Mouse (Mus musculus): ENCODE measurements around the gene Dok4.
"Not testable (repeated sequence)": the region's sequence is repeated elsewhere in the genome, so short reads cannot be mapped to it uniquely, and the experiment has no call there.

Gene Dok4

DNA sequence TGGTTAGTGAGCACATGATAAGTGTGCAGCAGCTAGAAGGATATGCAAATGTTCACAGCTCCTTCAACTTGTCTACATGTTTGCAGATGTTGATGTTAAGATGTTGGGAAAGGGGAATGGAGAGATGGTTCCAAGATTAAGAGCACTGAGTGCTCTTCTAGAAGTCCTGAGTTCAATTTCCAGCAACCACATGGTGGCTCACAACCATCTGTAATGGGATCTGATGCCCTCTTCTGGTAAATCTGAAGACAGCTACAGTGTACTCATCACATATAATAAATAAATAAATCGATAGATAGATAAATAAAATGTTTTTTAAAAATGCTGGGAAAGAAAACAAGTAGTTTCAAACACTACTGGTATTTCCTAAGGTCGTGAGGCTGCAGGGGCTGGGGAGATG lies 34.9 kb downstream of the Dok4 start:
- no peak for DNase-seq (ENCODE audit: low spot score in 2 of 2)

DNA sequence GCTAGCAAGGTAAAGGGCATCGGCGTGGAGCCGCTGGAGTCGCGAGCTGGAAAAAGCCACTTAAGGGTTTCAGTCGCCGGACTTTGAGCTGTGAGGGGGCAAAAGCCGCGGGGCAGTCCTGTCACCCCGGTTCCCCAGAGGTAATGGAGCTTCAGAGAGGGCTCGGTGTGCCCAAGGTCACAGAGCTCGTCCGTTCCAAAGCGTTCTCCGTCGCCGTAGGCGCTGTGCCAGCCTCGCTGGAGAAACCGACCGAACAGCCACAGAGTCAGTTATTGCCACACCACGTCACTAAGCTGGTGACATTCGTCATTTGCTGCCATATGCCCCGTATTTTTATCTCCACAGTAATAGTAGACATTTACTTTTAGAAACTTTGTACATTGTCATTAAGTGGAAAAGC lies 37.5 kb downstream of the Dok4 start:
- peak in 1 of 2 experiments; percentile 70 for DNase-seq (ENCODE audit: low spot score in 2 of 2)

DNA sequence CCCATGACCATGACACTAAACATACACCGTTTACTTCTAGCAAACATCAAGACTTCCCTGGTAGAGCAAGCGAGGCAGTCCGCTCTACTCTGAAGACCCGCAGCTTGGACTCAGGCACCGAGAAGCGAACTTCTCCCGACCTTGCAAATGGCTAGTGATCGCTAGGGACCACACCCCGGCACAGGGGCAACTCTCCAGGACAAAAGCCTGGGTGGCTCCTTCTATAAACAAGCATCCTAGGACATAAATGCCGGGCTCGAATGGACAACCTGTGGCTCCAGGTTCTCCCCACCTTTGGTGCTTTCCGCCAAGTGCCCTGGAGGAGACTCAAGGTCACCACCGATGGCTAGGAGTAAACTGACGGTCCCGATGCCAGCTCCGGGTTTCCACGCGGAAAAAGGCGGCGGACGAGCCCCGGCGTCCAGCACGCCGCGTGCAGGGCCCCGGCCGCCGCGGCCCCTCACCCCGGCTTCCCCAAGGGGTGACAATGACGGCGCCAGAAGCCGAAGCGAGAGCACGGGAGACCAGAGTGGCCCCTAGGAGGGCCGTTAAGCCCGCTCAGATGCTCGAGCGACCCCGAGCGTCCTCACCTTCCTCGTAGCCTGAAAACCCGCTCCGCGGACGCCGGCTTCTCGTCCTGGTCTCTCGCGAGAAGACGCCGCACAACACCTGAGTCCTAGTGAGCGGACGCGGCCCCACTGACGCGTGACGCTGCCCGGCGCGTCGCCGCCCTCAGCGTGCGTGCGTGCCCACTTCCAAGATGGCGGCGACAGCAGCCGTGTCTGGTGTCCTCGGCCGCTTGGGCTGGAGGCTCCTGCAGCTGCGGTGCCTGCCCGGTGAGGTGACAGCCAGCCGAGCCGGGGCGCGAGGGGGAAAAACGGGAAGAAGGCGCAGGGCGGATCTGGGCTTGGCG lies 38.2 kb downstream of the Dok4 start, which contains the start of the genes Coq9 and Ciapin1:
Coq9 (plus strand) TSS at position 660 of the 913 bp plus-strand sequence.
Ciapin1 (minus strand) TSS at position 697 of the 913 bp plus-strand sequence.
- DNase-seq (ENCODE audit: low spot score in 2 of 2): peak; percentile 91 to 93

DNA sequence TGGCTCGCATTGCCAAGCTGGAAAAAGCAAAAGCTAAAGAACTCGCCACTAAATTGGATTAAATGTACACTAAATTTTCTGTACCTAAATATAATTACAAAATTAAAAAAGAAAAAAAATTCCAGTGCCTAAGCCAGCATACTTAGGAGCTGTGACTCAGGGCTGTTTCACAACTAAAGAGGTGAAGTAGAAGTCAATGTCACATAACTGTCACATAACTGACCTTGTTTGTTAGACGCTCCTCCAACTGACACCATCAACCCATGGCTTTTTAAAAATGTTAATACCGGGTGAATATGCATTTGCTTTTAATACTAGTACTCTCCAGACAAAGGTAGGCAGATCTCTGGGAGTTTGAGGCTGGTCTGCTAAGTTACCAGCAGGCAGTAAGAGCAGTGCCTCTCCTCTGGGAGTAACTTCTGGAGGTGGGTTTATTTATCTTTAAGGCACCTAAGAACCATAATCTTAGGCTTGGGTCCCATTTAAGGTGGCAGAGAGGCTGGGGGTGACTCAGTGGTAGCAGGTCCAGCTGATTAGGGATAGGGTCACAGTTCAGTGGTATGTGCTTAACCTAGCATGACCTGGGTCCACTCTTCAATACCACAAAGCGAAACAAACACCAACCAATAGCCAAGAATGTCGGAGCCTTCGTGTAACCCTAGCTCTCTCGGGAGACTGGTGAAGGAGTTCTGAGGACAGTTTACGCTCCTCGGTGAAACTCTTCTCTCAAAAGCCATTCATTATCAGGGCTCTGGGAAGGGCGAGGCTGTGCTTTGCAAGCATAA lies 39.5 kb downstream of the Dok4 start:
- DNase-seq (ENCODE audit: low spot score in 2 of 2): no peak

DNA sequence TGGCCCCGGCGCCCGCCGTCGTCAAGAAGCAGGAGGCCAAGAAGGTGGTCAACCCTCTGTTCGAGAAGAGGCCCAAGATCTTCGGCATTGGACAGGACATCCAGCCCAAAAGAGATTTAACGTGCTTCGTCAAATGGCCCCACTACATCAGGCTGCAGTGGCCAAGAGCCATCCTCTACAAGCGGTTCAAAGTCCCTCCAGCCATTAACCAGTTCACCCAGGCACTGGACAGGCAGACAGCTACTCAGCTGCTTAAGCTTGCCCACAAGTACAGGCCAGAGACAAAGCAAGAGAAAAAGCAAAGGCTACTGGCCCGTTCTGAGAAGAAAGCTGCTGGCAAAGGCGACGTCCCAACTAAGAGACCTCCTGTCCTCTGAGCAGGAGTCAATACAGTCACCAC lies 40.4 kb downstream of the Dok4 start:
- DNase-seq (ENCODE audit: low spot score in 2 of 2): not testable (repeated sequence)

DNA sequence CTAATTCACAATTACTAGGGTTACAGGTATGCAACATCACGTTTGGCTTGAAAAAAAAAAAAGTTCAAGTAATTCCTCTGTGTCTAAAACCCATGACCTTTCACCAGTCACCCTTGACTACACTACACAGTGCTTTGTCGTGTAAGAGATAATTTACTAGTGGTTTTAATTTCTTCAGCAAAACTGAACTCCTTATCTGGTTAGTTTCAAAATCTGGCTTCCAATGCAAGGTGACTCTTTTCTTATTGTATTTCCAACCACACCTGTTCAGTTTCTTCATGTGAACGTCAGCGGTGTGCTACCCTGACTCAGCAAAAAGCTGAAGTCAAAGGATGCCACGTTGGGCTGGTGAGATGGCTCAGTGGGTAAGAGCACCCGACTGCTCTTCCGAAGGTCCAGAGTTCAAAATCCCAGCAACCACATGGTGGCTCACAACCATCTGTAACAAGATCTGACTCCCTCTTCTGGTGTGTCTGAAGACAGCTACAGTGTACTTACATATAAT lies 42.2 kb downstream of the Dok4 start:
- DNase-seq (ENCODE audit: low spot score in 2 of 2): not testable (repeated sequence)

DNA sequence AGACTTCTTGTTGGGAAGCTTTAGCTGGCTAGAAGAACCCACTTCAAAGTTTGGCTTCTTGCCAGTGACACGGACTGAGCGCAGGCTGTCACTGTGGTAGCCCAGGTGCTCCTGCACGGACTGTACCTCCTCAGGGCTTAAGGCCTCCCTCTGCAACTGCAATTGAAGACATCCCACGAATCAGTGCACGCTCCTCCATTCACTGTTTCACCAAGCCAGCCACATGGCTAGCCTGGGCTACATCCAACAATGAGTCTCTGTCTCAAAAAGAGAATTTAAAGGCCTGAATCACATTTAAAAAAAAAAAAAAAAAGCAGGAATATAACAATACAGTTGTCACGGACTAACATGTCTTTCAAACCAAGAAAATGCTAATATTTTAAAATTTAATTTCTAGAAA lies 47.8 kb downstream of the Dok4 start:
- no peak for DNase-seq (ENCODE audit: low spot score in 2 of 2)

DNA sequence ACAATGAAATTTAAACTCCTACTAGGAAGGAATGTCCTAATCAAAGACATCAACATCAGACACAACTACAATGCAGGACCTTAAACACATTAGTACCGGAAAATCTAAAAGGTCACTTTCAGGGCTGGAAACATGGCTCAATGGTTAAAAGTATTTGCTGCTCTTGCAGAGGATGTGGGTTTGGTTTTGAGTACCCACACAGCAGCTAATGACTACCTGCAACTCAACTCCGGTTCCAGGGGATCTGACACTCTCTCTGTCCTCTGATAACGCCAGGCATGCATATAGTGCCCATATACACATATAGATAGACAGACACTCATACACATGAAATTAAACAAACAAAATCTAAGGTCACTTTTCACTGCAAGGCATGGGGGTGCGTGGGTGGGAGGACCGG lies 49.9 kb downstream of the Dok4 start:
- DNase-seq (ENCODE audit: low spot score in 2 of 2): no peak

DNA sequence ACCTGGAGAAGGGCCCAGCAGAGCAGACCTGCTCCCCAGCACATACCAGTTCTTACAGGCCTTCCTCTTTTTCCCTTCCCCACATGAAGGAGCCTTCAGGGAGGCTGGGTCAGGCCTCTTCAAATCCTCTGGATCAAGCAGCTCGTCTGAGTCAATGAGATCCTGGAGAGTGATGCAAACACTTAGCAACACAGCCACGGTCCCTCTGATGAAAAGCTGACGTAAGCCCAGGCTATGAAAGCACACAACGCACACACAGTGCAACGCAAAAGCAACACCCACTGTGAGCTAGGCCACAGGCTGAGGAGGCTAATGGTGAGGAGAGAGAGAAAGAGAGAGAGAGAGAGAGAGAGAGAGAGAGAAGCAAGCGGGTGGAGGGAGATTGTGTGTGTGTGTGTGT lies 51.0 kb downstream of the Dok4 start:
- no peak for DNase-seq (ENCODE audit: low spot score in 2 of 2)

DNA sequence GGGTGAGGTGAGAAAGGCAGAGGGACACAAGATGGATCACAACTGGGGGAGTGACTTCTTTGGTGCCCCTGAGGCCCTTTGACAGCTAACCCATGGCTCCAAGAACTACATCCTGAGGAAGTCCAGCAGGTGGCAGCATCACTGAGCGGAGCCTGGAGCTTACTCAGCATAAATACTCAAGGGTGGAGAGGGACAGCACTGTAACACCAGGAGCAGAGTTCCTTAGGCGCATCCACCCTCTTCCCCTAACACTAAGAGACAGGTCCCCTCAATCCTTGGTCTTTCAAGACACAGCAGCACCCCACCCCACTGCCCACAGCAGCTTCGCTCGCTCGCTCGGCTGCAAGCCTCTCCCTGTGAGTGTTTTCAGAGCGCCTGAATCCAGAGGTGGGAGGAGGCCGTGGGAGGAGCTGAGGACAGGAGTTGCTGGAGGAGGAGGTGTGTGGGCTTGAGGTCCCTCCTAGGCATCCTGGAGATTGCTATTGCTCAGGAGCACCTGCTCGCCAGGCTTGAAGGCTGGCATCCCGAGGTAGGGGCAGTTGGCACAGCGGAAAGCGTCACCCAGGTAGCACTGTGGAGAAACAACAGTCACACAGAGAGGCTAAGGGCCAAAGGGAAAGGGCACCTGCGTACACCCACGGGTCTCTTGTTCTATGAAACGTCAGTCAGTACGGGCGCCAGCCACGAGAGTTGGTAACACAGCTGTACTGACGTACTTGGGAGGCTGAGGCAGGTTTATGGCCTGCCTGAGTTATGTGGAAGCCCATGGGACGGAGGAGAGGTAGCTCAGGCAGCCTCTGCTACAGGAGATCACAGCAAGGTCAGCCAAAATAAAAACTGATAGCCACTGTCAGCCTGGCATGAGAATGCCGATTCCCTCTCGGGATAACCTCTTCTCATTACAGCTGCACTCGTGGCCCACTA lies 53.2 kb downstream of the Dok4 start:
- DNase-seq (ENCODE audit: low spot score in 2 of 2): no peak

DNA sequence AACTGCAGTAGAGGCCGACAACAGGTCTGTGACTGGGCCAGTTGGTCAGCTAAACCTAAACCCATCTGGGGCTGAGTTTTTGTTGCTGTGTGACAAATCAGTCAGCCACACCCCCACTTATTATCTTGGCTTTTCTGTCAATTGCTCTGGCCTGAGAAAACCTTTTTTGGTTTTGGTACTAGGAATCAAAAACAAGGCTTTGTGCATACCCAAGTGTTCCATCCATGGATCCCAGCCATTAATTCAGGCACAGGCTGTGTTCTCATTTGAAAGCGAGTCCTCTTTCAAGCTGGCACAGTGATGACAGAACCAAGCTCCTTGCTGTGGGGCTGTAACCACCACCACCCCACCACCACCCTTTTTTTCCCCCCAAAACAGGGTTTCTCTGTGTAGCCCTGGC lies 54.7 kb downstream of the Dok4 start:
- DNase-seq (ENCODE audit: low spot score in 2 of 2): no peak

DNA sequence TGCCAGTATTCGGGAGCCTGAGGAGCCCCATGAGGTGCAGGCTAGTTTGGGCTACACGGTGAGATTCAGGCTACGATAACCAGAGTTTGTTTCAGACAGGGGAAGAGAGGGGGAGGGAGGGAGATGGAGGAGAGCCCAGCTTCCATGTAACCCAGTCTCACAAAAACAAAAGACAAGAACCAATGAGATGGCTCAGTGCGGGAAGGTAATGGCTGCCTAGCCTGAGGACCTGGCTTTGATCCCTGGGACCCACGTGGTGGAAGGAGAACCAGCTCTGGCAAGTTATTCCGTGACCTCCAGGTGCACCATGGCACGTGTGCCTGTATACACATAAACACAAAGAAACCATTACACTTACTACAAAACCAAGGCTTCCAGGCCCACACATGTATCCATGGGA lies 55.6 kb downstream of the Dok4 start:
- no peak for DNase-seq (ENCODE audit: low spot score in 2 of 2)

DNA sequence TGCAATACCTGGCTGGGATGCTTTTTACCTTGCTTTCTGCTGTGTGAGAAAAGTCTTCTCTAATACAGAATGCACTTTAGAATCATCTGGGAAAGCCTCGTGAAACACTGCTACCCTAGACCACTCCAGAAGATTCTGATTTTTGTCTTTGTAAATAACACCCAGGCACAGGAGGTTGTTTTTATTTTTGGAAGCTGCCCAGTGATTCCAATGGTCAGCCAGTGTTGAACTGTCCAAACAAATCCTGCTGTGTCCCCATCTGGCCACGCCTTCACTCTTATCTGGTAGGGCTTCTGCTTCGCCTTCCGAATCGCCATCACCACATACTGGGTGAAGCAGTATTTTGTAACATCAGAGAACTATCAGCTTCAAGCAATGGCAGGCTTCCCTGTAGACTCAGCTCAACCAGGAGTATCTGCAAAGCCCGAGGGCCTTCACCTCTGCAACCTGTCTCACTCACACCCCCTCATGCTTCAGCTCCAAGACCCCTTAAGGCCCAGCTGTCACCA lies 56.4 kb downstream of the Dok4 start:
- no peak for DNase-seq (ENCODE audit: low spot score in 2 of 2)

DNA sequence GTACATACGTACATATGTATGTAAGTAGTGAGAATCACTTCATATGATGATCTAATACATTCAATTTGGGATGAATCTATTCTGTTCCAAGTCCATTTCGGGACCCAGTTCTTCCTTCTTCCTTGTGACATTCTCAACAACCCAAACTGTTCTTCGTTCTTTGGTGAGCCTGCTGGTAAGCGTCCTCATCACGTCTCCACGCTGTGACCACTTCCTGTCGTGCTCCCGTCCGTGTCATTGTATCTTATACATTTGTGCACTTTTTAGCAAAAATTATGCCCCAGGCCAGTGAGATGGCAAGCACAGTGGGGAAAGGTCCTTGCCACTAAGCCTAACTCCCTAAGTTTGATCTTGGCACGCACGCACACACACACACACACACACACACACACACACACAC lies 58.2 kb downstream of the Dok4 start:
- DNase-seq (ENCODE audit: low spot score in 2 of 2): no peak

DNA sequence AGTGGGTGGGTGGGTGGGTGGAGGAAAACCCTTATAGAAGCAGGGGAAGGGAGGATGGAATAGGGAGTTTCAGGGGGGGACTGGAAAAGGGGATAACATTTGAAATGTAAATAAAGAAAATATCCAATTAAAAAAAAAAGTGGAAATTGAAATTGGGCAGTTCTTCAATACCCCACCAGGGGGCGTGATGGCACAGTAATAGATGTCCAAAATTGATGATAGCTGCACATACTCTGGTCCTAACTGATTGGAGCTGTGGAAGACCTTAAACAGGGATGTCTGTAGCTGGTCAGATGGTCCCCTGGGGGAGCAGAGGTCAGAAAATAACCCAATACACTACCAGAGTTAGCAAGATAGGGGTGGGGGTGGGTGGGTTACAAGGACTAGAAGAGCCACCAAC lies 61.6 kb downstream of the Dok4 start:
- no peak for DNase-seq (ENCODE audit: low spot score in 2 of 2)
